In genomic region chr2:131352747-131353563, GRCm38 (mm10) we compare ENCODE assay signal across 8 mouse cellular contexts. TPM values are rescaled to one million over a fixed set of nuclear protein-coding genes. Genes with fewer than 3 reads are reported as not detected.
DNase-seq lines count a peak whose midpoint lies in the region; ATAC-seq and TF ChIP-seq lines count a peak whose summit lies in the region.

Gene Rnf24 (minus strand): TSS chr2:131352892.

- under 1% methylated on average over 47 of the region's 54 CpGs for whole genome bisulfite sequencing in forebrain, postnatal 0 days
- under 1% methylated on average over 30 of the region's 54 CpGs for WGBS in lung, embryonic 16.5 days

- peaks cover 16% of the 10 kb centered on the region for H3K4me1 ChIP-seq in G1E (ENCODE audit: insufficient read depth, low read depth, low read length)
- peaks cover 6% of the 10 kb centered on the region for H3K4me1 ChIP-seq in forebrain, postnatal 0 days (ENCODE audit: insufficient read depth)
- H3K4me1 ChIP-seq in lung, embryonic 16.5 days (replicated peaks; ENCODE audit: control insufficient read depth, insufficient read depth, low read length), result peaks cover 11% of the 10 kb centered on the region

- peaks cover 22% of the 10 kb centered on the region for H3K27me3 ChIP-seq in G1E (ENCODE audit: insufficient read depth, low read length)
- no peaks in the 10 kb centered on the region for H3K27me3 ChIP-seq in forebrain, postnatal 0 days (ENCODE audit: insufficient read depth, low read length)
- H3K27me3 ChIP-seq in lung, embryonic 16.5 days (ENCODE audit: control insufficient read depth, insufficient read depth, low read depth, low read length), result no peaks in the 10 kb centered on the region

- peak within 1 kb of the TSS; percentile 82 for H3K4me3 ChIP-seq in G1E (ENCODE audit: low read depth, low read length)
- peak within 1 kb of the TSS; percentile 100 for H3K4me3 ChIP-seq in forebrain, postnatal 0 days (ENCODE audit: low read depth, low read length)
- peak within 1 kb of the TSS; percentile 98 for H3K4me3 ChIP-seq in lung, embryonic 16.5 days (ENCODE audit: low read length)

- H3K9me3 ChIP-seq in G1E (replicated peaks), result no peaks in the 10 kb centered on the region
- no peaks in the 10 kb centered on the region for H3K9me3 ChIP-seq in forebrain, postnatal 0 days (ENCODE audit: low read length)
- H3K9me3 ChIP-seq in lung, embryonic 16.5 days (ENCODE audit: control insufficient read depth, low read length), result no peaks in the 10 kb centered on the region

- DNase-seq in G1E (ENCODE audit: low spot score), result peak; percentile 79
- peak; percentile 98 to 100 for DNase-seq in cerebellum, adult 18-20 months
- peak; percentile 98 for DNase-seq in forebrain, postnatal 0 days
- peak; percentile 97 for DNase-seq in layer of hippocampus, adult 9-10 months (ENCODE audit: low spot score)
- peak; percentile 98 for DNase-seq in ovary, postnatal 10 days (ENCODE audit: low spot score)
- peak; percentile 94 to 98 for DNase-seq in thymus, postnatal 10 days (ENCODE audit: low spot score in 2 of 2)

- ATAC-seq in G1E (ENCODE audit: extremely low read depth, insufficient number of reproducible peaks, low FRiP score, poor library complexity, severe bottlenecking), result peak; percentile 88
- peak; percentile 96 for ATAC-seq in forebrain, postnatal 0 days
- ATAC-seq in hematopoietic stem cell, adult 5-6 weeks (replicated peaks in 1 of 2; ENCODE audit: insufficient read depth in 1 of 2, low FRiP score in 2 of 2, low TSS enrichment in 1 of 2, low read depth in 1 of 2, poor library complexity in 2 of 2, severe bottlenecking in 2 of 2), result peak; percentile 78 to 86
- ATAC-seq in lung, embryonic 16.5 days (ENCODE audit: low read depth), result peak; percentile 98

- H3K27ac ChIP-seq in forebrain, postnatal 0 days (ENCODE audit: low read depth, low read length), result peak within 1 kb of the TSS; percentile 93
- H3K27ac ChIP-seq in lung, embryonic 16.5 days (ENCODE audit: low read length), result peak within 1 kb of the TSS; percentile 72

- no peaks in the 10 kb centered on the region for H3K36me3 ChIP-seq in G1E (replicated peaks)
- no peaks in the 10 kb centered on the region for H3K36me3 ChIP-seq in forebrain, postnatal 0 days (ENCODE audit: insufficient read depth)
- no peaks in the 10 kb centered on the region for H3K36me3 ChIP-seq in lung, embryonic 16.5 days (ENCODE audit: control insufficient read depth, insufficient read depth, low read length)

- peak within 1 kb of the TSS; percentile 58 for H3K4me2 ChIP-seq in forebrain, postnatal 0 days (ENCODE audit: low read depth)
- peak within 1 kb of the TSS; percentile 87 for H3K4me2 ChIP-seq in lung, embryonic 16.5 days (ENCODE audit: low read depth, low read length)

- peak within 1 kb of the TSS; percentile 95 for H3K9ac ChIP-seq in forebrain, postnatal 0 days
- H3K9ac ChIP-seq in lung, embryonic 16.5 days (ENCODE audit: low read length), result peak within 1 kb of the TSS; percentile 86

- TF ChIP-seq CTCF in G1E (IDR thresholded peaks at IDR 0.05; ENCODE audit: low read depth, low read length), result no peak
- TF ChIP-seq CTCF in forebrain, postnatal 0 days (IDR thresholded peaks at IDR 0.05; ENCODE audit: low read depth), result no peak

RNA-seq across cellular contexts. Expression of gene Rnf24, which starts in this region (rescaled TPM):
- total RNA-seq in G1E (2014; fragmentation: Nextera tagmentation), result 0.29 and 1.2 TPM in 2 replicates
- total RNA-seq in G1E (2017), result 0.93 and 1.8 TPM in 2 replicates
- polyA plus RNA-seq in G1E (2012), result 0.44 and 0.69 TPM in 2 replicates
- total RNA-seq in forebrain, postnatal 0 days (2014; rRNA removed), result 19.5 and 24.4 TPM in 2 replicates
- polyA plus RNA-seq in forebrain, postnatal 0 days (2015; fragmentation: Nextera tagmentation; extraction: Ambion mirVana), result 8.7 and 11.8 TPM in 2 replicates
- total RNA-seq in hematopoietic stem cell, adult 5-6 weeks (2017), result 7.1 and 11.0 TPM in 2 replicates
- 3.4 TPM in 2 replicates for polyA plus RNA-seq in lung, embryonic 16.5 days (2015; fragmentation: Nextera tagmentation; extraction: Ambion mirVana)

Comparison
In these comparisons a context has a peak if more than half of its experiments do, and no peak if none do; other contexts are left out.
1. Peak in every context shown above with its lines: DNase-seq, ATAC-seq, H3K4me3 ChIP-seq and H3K27ac ChIP-seq.